ENCODE assay signal across 8 mouse cellular contexts in genomic region chr17:65724254-65724653, GRCm38 (mm10). TPM values are rescaled to one million over a fixed set of nuclear protein-coding genes. Genes with fewer than 3 reads are reported as not detected.
DNase-seq lines count a peak whose midpoint lies in the region; ATAC-seq and TF ChIP-seq lines count a peak whose summit lies in the region.
"Had no signal": no experiment of that assay in that cellular context is flagged by ENCODE, and none has a peak within 500 bp of the region (broad histone marks: within the 10 kb centered on the region; RNA-seq: fewer than 3 reads in every experiment).

No protein-coding gene starts in this region.

- no peak overlapping the region for H3K4me2 ChIP-seq in lung, embryonic 14.5 days
- H3K4me2 ChIP-seq: embryonic facial prominence, embryonic 13.5 days had no signal

- H3K4me3 ChIP-seq in lung, embryonic 14.5 days (ENCODE audit: low read depth, low read length), result no peak overlapping the region
- H3K4me3 ChIP-seq: embryonic facial prominence, embryonic 13.5 days had no signal

- peaks cover 9% of the 10 kb centered on the region; the same call in 1 of the 2 replicates for H3K36me3 ChIP-seq in lung, embryonic 14.5 days (ENCODE audit: insufficient read depth)

- H3K27me3 ChIP-seq in lung, embryonic 14.5 days (ENCODE audit: insufficient read depth, low read length), result no peaks in the 10 kb centered on the region
- H3K27me3 ChIP-seq: embryonic facial prominence, embryonic 13.5 days had no signal

- peak; percentile 26 for DNase-seq in urinary bladder, postnatal 25 days (ENCODE audit: low spot score)
- DNase-seq in urinary bladder, postnatal 4 days (ENCODE audit: low spot score in 2 of 2), result no peak
- peak; percentile 36 for DNase-seq in lung, embryonic 14.5 days
- DNase-seq in spleen, postnatal 4 days (ENCODE audit: low spot score in 2 of 2), result peak; percentile 63 to 77
- DNase-seq in embryo, embryonic 9.5 days (ENCODE audit: extremely low spot score), result no peak
- no peak for DNase-seq in cerebellum, postnatal 25 days

- H3K9me3 ChIP-seq in lung, embryonic 14.5 days (ENCODE audit: low read depth, low read length), result no peaks in the 10 kb centered on the region
- H3K9me3 ChIP-seq: embryonic facial prominence, embryonic 13.5 days had no signal

- H3K9ac ChIP-seq in lung, embryonic 14.5 days, result no peak overlapping the region
- H3K9ac ChIP-seq: embryonic facial prominence, embryonic 13.5 days had no signal

- no peak for TF ChIP-seq CTCF in lung, embryonic 14.5 days (IDR thresholded peaks at IDR 0.05; ENCODE audit: low read depth)

- no peaks in the 10 kb centered on the region for H3K4me1 ChIP-seq in lung, embryonic 14.5 days (ENCODE audit: insufficient read depth)
- H3K4me1 ChIP-seq: embryonic facial prominence, embryonic 13.5 days had no signal

- WGBS in lung, embryonic 14.5 days, result 76% methylated on average over 11 of the region's 11 CpGs

- no peak overlapping the region for H3K27ac ChIP-seq in lung, embryonic 14.5 days (ENCODE audit: low read depth)
- H3K27ac ChIP-seq: embryonic facial prominence, embryonic 13.5 days had no signal

- ATAC-seq in hematopoietic stem cell, adult 5-6 weeks (replicated peaks in 1 of 2; ENCODE audit: insufficient read depth in 1 of 2, low FRiP score in 2 of 2, low TSS enrichment in 1 of 2, low read depth in 1 of 2, poor library complexity in 2 of 2, severe bottlenecking in 2 of 2), result peak; percentile 97 to 98
- peak; percentile 70; the same call in 1 of the 2 replicates for ATAC-seq in lung, embryonic 14.5 days (ENCODE audit: insufficient read depth)

RNA-seq across cellular contexts. Expression of gene Rab31, which starts 48.3 kb away (rescaled TPM):
- total RNA-seq in hematopoietic stem cell, adult 5-6 weeks (2017), result 67.1 and 73.0 TPM in 2 replicates
- polyA plus RNA-seq in lung, embryonic 14.5 days (2014; fragmentation: Nextera tagmentation; extraction: Ambion mirVana), result 46.7 and 49.4 TPM in 2 replicates

RNA-seq across cellular contexts. Expression of gene Ppp4r1, which starts 58.1 kb away (rescaled TPM):
- 50.5 and 51.6 TPM in 2 replicates for total RNA-seq in hematopoietic stem cell, adult 5-6 weeks (2017)
- polyA plus RNA-seq in lung, embryonic 14.5 days (2014; fragmentation: Nextera tagmentation; extraction: Ambion mirVana), result 50.6 and 51.5 TPM in 2 replicates

Comparison
In these comparisons a context has a peak if more than half of its experiments do, and no peak if none do; other contexts are left out.
1. DNase-seq: peak in urinary bladder, postnatal 25 days (single experiment), lung, embryonic 14.5 days (single experiment) and spleen, postnatal 4 days (2 of 2); none in urinary bladder, postnatal 4 days (0 of 2), embryo, embryonic 9.5 days (single experiment) and cerebellum, postnatal 25 days (0 of 2).